Mouse (Mus musculus): Measurements from ENCODE around the gene Rnf167. TPM values are rescaled to one million over a fixed set of nuclear protein-coding genes. Genes with fewer than 3 reads are reported as not detected.
A peak's percentile ranks its signal among the peaks of the same experiment; 100 is the strongest.

Gene Rnf167
- total RNA-seq (2014; rRNA removed), result 63.2 and 76.4 TPM in 2 replicates
- 102 and 109 TPM in 2 replicates for polyA plus RNA-seq (2015; fragmentation: Nextera tagmentation; extraction: Ambion mirVana)

DNA sequence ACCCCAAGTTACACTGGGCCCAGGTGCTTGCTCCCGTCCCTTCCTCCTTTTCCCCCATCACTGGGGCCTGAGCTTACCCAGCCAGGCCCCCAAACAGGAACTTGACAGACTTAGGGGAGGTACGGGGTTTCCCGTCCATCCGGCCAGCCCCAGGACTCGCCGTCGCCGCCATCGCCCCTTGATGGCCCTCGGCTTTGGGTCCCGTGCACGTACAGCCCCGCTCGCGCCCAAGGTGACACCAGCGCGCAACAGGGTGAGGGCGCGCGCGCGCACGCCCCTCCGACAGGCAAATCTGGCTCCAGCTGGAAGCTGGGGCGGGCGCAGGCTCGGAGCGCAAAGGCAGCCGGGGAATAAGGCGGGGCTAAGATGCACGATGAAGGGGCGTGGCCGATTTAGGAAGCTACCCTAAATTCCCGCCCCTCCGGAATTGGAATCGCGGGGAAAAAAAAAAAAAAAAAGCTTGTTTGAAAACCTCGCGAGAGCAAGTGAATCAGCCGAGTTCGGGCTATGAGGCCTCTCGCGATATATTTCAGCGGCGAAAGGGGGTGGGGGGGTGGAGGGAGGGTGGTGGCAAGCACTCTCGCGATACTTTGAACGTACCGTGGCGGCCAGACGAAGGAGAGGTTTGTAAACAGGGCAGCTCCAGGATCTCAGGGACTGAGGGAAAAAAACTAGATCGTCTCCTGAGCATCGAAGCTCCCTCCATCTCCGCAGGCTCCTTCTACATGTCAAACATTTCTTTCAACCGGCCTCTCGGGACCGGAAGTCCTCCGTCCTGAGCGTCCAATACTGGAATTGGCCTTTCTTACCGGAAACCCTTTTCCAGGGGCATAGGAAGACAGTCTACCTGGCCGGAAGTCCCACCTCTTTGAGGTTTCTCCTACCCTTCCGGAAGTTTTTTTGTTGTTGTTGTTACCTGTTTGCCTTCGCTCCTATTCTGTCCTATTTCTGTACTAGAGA, at the start of gene Rnf167, which contains the start of gene Slc25a11:
Rnf167 (plus strand) TSS at position 545 of the 960 bp plus-strand sequence.
Slc25a11 (minus strand) TSS at position 789 of the 960 bp plus-strand sequence.
- peak within 1 kb of the TSS; percentile 92 for H3K9ac ChIP-seq
- peaks cover 18% of the 10 kb centered on the region for H3K4me1 ChIP-seq (ENCODE audit: insufficient read depth)
- WGBS, result under 1% methylated on average over 63 of the region's 63 CpGs
- TF ChIP-seq CTCF (IDR thresholded peaks at IDR 0.05; ENCODE audit: low read depth), result peak; percentile 38
- no peaks in the 10 kb centered on the region for H3K9me3 ChIP-seq (ENCODE audit: low read length)
- H3K4me2 ChIP-seq (ENCODE audit: low read depth), result peak within 1 kb of the TSS; percentile 88
- ATAC-seq (peak; percentile 95), DNase-seq (peak; percentile 99)
- H3K27ac ChIP-seq (ENCODE audit: low read depth, low read length), result peak within 1 kb of the TSS; percentile 94
- no peaks in the 10 kb centered on the region for H3K27me3 ChIP-seq (ENCODE audit: insufficient read depth, low read length)
- peaks cover 48% of the 10 kb centered on the region for H3K36me3 ChIP-seq (ENCODE audit: insufficient read depth)
- peak within 1 kb of the TSS; percentile 69 for H3K4me3 ChIP-seq (ENCODE audit: low read depth, low read length)

DNA sequence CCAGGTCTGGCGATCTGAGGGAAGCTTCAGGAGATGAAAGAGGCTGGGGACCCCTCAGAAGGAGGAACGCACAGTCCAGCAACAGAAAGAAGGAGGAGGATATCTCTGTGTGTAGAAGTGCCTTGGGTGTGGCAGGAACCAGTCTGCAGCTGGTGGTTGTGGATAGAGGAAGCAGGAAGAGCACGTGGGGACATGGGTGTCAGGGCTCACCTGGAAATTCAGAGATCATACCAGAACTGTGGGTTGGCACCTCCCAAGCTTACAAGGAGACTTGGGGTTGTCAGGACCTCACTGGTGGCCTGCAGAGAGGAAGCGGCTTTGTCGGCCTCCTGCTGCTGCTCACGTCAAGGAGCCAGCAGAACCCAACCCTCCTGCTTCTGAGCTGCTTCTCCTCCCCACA, 49.7 kb upstream of the Rnf167 start:
- no peak overlapping the region for H3K27ac ChIP-seq (ENCODE audit: low read depth, low read length)
- ATAC-seq, result no peak
- WGBS, result 83% methylated on average over 6 of the region's 6 CpGs
- TF ChIP-seq CTCF (IDR thresholded peaks at IDR 0.05; ENCODE audit: low read depth), result no peak
- H3K9me3 ChIP-seq (ENCODE audit: low read length), result no peaks in the 10 kb centered on the region
- peaks cover 36% of the 10 kb centered on the region for H3K36me3 ChIP-seq (ENCODE audit: insufficient read depth)
- no peaks in the 10 kb centered on the region for H3K4me1 ChIP-seq (ENCODE audit: insufficient read depth)
- H3K27me3 ChIP-seq (ENCODE audit: insufficient read depth, low read length), result no peaks in the 10 kb centered on the region
- no peak for DNase-seq
- H3K4me2 ChIP-seq (ENCODE audit: low read depth), result no peak overlapping the region
- no peak overlapping the region for H3K9ac ChIP-seq
- no peak overlapping the region for H3K4me3 ChIP-seq (ENCODE audit: low read depth, low read length)

DNA sequence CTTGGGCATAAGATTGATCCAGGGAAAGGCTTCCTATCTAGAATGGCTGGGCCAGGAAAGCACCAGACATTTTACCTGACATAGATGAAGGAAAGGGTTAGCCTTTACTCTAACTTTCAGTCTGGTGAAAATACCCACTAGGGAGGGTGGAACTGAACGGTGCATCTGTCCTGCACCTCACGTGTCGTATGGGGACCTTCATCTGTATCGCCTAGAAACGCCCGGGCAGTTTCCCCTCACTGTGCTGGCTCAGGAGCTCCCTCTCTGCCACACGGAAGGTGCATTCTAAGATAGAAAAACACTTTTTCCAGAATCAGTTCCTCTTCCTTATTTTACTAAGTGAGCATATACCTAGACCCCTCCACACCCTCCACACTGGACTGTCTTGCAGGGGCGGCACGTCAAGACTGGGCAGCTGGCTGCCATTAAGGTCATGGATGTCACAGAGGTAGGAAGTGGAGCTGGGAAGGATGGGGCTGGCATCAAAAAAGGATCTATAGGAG, 48.5 kb upstream of the Rnf167 start:
- WGBS, result 91% methylated on average over 9 of the region's 9 CpGs
- peaks cover 40% of the 10 kb centered on the region for H3K36me3 ChIP-seq (ENCODE audit: insufficient read depth)
- H3K27me3 ChIP-seq (ENCODE audit: insufficient read depth, low read length), result no peaks in the 10 kb centered on the region
- no peak overlapping the region for H3K4me2 ChIP-seq (ENCODE audit: low read depth)
- ATAC-seq, result no peak
- TF ChIP-seq CTCF (IDR thresholded peaks at IDR 0.05; ENCODE audit: low read depth), result no peak
- H3K9me3 ChIP-seq (ENCODE audit: low read length), result no peaks in the 10 kb centered on the region
- H3K27ac ChIP-seq (ENCODE audit: low read depth, low read length), result no peak overlapping the region
- DNase-seq, result no peak
- no peak overlapping the region for H3K9ac ChIP-seq
- H3K4me1 ChIP-seq (ENCODE audit: insufficient read depth), result no peaks in the 10 kb centered on the region
- H3K4me3 ChIP-seq (ENCODE audit: low read depth, low read length), result no peak overlapping the region

DNA sequence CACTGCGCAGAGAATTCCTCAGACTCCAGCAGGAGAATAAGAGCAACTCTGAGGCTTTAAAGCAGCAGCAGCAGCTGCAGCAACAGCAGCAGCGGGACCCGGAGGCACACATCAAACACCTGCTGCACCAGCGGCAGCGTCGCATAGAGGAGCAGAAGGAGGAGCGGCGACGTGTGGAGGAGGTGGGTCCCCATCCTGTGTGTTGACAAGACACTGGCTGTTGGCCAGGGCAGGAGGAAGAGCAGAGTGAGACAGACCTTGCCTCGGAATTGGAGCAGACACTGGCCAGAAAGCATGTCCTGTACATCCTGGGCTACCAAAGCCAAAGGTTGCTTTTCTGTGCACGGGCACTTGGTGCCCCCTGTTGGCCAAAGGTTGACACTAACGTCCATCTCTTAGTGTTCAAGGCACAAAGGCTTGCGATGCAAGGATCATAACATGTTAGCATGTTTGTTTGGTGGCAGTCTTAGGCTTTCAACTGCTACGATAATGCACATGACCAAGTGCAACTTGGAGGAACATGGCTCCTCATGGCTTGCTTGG, 41.9 kb upstream of the Rnf167 start:
- Histone ChIP-seq H3K27ac (ENCODE audit: low read depth, low read length) (no peak overlapping the region), H3K4me2 (ENCODE audit: low read depth) (no peak overlapping the region), H3K4me3 (ENCODE audit: low read depth, low read length) (no peak overlapping the region), H3K9ac (no peak overlapping the region), H3K27me3 (ENCODE audit: insufficient read depth, low read length) (no peaks in the 10 kb centered on the region), H3K36me3 (ENCODE audit: insufficient read depth) (peaks cover 74% of the 10 kb centered on the region), H3K9me3 (ENCODE audit: low read length) (no peaks in the 10 kb centered on the region), H3K4me1 (ENCODE audit: insufficient read depth) (no peaks in the 10 kb centered on the region)
- WGBS, result 53% methylated on average over 14 of the region's 14 CpGs
- ATAC-seq (peak; percentile 58; the same call in 1 of the 2 replicates), DNase-seq (peak; percentile 76)
- TF ChIP-seq CTCF (IDR thresholded peaks at IDR 0.05; ENCODE audit: low read depth), result peak; percentile 91

DNA sequence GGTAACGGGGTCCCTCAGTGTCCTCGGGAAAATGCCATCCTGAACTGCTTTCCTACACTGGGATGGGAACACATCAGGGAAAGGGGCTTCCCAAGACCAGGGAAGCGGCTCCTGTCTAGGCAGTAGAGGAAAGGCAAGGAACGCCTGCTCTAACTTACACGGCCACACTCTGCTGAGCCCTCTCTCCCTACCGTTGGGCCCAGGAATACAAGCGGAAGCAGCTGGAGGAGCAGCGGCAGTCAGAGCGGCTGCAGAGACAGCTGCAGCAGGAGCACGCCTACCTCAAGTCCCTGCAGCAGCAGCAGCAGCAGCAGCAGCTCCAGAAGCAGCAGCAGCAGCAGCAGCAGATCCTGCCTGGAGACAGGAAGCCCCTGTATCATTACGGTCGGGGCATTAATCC, 40.3 kb upstream of the Rnf167 start:
- no peak overlapping the region for H3K4me2 ChIP-seq (ENCODE audit: low read depth)
- no peaks in the 10 kb centered on the region for H3K27me3 ChIP-seq (ENCODE audit: insufficient read depth, low read length)
- no peak for TF ChIP-seq CTCF (IDR thresholded peaks at IDR 0.05; ENCODE audit: low read depth)
- H3K9ac ChIP-seq, result no peak overlapping the region
- H3K4me3 ChIP-seq (ENCODE audit: low read depth, low read length), result no peak overlapping the region
- ATAC-seq, result no peak
- H3K36me3 ChIP-seq (ENCODE audit: insufficient read depth), result peaks cover 79% of the 10 kb centered on the region
- no peaks in the 10 kb centered on the region for H3K4me1 ChIP-seq (ENCODE audit: insufficient read depth)
- no peaks in the 10 kb centered on the region for H3K9me3 ChIP-seq (ENCODE audit: low read length)
- H3K27ac ChIP-seq (ENCODE audit: low read depth, low read length), result no peak overlapping the region
- 85% methylated on average over 12 of the region's 12 CpGs for WGBS
- no peak for DNase-seq

DNA sequence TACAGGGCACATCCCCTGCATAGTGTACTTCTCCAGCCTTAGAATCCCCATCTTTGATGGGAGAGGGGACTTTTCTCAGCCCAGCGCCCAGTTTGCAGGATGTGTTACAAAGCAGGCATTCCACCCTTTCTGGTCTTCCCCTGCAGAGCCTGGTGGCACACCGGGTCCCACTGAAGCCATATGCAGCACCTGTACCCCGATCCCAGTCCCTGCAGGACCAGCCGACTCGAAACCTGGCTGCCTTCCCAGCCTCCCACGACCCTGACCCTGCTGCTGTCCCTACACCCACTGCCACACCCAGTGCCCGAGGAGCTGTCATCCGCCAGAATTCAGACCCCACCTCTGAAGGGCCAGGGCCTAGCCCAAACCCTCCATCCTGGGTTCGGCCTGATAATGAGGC, 39.4 kb upstream of the Rnf167 start:
- no peak overlapping the region for H3K27ac ChIP-seq (ENCODE audit: low read depth, low read length)
- H3K4me3 ChIP-seq (ENCODE audit: low read depth, low read length), result no peak overlapping the region
- H3K27me3 ChIP-seq (ENCODE audit: insufficient read depth, low read length), result no peaks in the 10 kb centered on the region
- H3K4me1 ChIP-seq (ENCODE audit: insufficient read depth), result no peaks in the 10 kb centered on the region
- peaks cover 78% of the 10 kb centered on the region for H3K36me3 ChIP-seq (ENCODE audit: insufficient read depth)
- DNase-seq (no peak), ATAC-seq (no peak)
- no peak overlapping the region for H3K4me2 ChIP-seq (ENCODE audit: low read depth)
- no peak for TF ChIP-seq CTCF (IDR thresholded peaks at IDR 0.05; ENCODE audit: low read depth)
- 91% methylated on average over 9 of the region's 9 CpGs for WGBS
- H3K9ac ChIP-seq, result no peak overlapping the region
- no peaks in the 10 kb centered on the region for H3K9me3 ChIP-seq (ENCODE audit: low read length)

Data from forebrain, postnatal 0 days (tissue).